Mouse (Mus musculus) MEL (cell line): ENCODE data around the gene Cyth4.

Source experiments
- CHD1 ChIP-seq: IDR thresholded peaks from 2 replicates; pipeline ENCODE4 v1.6.1; 2012; ENCODE audit warnings: low read depth, mild to moderate bottlenecking, inconsistent platforms, low read length, improper control_type of control experiment
- CTCF ChIP-seq, 3 experiments: IDR thresholded peaks in 2 of 3; conservative IDR thresholded peaks in 1 of 3; 2 replicates each; pipeline ENCODE4 v1.5.1; 2011 to 2012; ENCODE audit warnings: low read length in 3 of 3, low read depth in 2 of 3, mild to moderate bottlenecking in 2 of 3, improper control_type of control experiment in 1 of 3, inconsistent platforms in 1 of 3, mixed read lengths in 1 of 3, moderate library complexity in 1 of 3; ENCODE audit not compliant: control insufficient read depth in 1 of 3, insufficient read depth in 1 of 3, poor library complexity in 1 of 3, severe bottlenecking in 1 of 3
- JUND ChIP-seq: IDR thresholded peaks from 2 replicates; pipeline ENCODE4 v1.6.1; 2011; ENCODE audit warnings: low read depth, mild to moderate bottlenecking, improper control_type of control experiment, low read length
- KAT2A ChIP-seq: conservative IDR thresholded peaks from 2 replicates; pipeline ENCODE4 v1.6.1; 2012; ENCODE audit warnings: low read depth, low read length, improper control_type of control experiment, inconsistent platforms
- MAX ChIP-seq: IDR thresholded peaks from 2 replicates; pipeline ENCODE4 v1.6.1; 2011; ENCODE audit warnings: low read length, improper control_type of control experiment
- ZNF384 ChIP-seq: IDR thresholded peaks from 2 replicates; pipeline ENCODE4 v1.6.1; 2012; ENCODE audit warnings: low read depth, mild to moderate bottlenecking, inconsistent platforms, low read length, improper control_type of control experiment

DNA sequence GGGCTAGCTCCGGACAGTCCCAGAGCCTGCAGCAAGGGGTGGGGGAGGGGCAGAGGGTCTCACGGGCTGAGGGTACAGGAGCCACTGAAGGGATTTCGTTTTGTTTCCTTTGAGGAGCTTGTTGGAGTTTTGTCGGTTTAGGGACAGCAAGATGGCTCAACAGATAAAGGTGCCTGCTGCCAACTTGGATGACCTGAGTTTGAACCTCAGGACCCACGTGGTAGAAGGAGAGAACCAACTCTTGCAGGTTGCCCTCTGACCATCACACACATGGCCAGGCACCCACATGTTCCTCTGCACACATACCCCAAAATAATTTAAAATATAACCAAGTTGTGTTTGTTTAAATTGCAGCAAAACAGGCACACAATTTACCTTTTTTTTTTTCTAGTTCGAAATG lies 6.9 kb upstream of the Cyth4 start:
- TF ChIP-seq KAT2A (no peak), ZNF384 (no peak), CHD1 (no peak), MAX (no peak), JUND (no peak), CTCF (IDR thresholded peaks at IDR 0.05 in 2 of 3, conservative IDR thresholded peaks at IDR 0.05 in 1 of 3; ENCODE audit: control insufficient read depth in 1 of 3, insufficient read depth in 1 of 3, low read depth in 2 of 3, low read length in 3 of 3, poor library complexity in 1 of 3, severe bottlenecking in 1 of 3) (no peak)
